12 mouse cellular contexts compared by ENCODE assay signal in the genomic region with DNA sequence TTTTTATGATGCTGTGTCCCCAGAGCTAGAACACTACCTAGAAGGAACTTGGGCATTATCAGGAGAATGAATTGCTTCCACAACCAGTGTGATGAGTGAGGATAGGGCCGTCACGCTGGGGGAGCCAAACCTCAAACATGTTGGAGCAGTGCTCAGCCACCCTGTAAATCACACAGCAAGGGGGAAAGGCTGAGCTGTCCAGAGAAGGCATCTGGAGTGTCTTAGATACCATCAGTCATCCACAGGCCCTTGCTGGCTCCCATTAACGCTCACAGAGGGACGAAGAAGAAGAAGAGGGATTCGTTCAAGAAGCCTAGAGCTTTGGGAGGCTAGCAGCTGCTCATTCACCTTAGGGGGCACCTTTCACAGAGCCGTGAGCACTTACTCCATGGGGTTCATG.
"Had no signal": no experiment of that assay in that cellular context is flagged by ENCODE, and none has a peak within 500 bp of the region (broad histone marks: within the 10 kb centered on the region; RNA-seq: fewer than 3 reads in every experiment).

No protein-coding gene starts in this region.

- H3K9ac ChIP-seq: kidney, embryonic 15.5 days; limb, embryonic 12.5 days; liver, embryonic 13.5 days; liver, postnatal 0 days; neural tube, embryonic 12.5 days had no signal

- H3K4me3 ChIP-seq: kidney, embryonic 15.5 days; left cerebral cortex, adult 2 months; limb, embryonic 12.5 days; liver, embryonic 13.5 days; neural tube, embryonic 12.5 days had no signal

- DNase-seq: kidney, adult 2 months; kidney, postnatal 14 days; liver; liver, embryonic 13.5 days; liver, postnatal 0 days; lung, postnatal 4 days; right cerebral cortex, postnatal 25 days; thymus, postnatal 36 days had no signal

- H3K4me1 ChIP-seq: liver, embryonic 13.5 days had no signal

- H3K27ac ChIP-seq: kidney, embryonic 15.5 days; left cerebral cortex, adult 2 months; liver, embryonic 13.5 days; neural tube, embryonic 12.5 days had no signal

- H3K27me3 ChIP-seq: kidney, embryonic 15.5 days; limb, embryonic 12.5 days; liver, embryonic 13.5 days; neural tube, embryonic 12.5 days had no signal

- H3K36me3 ChIP-seq: liver, embryonic 13.5 days had no signal
